Mouse (Mus musculus) kidney, postnatal 10 days (tissue): ENCODE measurements around the gene Asic2.

Experiments
- DNase-seq: peaks from one replicate; pipeline ENCODE4 v3.0.0; 2021; ENCODE audit warnings: mixed read lengths

Gene Asic2

DNA sequence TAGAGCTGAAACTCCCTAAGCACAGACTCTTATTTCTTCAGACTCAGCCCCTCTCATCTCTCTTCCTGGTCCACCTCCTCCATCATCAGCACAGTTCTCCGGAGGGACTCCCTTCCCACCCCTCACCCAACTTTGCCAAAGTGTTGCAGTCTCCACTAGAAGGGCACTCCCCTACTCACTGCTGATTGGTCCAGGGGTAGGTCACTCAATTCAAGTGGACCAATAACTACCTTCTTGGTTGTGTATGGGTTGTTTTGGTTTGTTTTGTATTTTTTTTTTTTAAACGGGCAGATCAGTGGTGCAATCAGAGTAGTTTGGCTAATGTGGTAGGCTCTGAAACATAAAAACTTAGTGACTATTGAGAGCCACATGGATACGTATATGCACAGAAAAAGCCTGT lies 1002.2 kb downstream of the Asic2 start:
- no peak for DNase-seq

DNA sequence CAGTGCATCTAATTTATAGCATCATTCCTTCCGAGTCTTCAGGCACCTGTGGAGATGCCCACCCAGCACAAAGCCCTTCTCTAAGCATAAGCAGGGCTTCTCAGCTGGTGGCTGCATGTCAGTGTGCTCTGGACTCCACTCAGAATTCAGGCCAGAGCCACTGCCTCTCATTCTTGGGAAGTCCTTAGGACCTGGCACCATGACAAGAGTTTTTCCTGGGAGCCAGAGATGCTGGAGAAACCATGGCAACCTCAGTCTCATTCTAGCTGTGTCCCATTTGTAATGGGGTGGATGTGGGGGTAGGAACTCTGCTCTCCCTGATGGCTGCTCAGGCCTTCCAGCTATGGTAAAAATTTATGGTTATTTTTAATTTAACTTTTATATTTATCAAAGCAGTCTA lies 1006.9 kb downstream of the Asic2 start:
- DNase-seq, result no peak

- DNase-seq, result no peak
Measured at GRCm38 (mm10) chr11:80958086-80958671, 1010.1 kb downstream of the Asic2 start.

DNA sequence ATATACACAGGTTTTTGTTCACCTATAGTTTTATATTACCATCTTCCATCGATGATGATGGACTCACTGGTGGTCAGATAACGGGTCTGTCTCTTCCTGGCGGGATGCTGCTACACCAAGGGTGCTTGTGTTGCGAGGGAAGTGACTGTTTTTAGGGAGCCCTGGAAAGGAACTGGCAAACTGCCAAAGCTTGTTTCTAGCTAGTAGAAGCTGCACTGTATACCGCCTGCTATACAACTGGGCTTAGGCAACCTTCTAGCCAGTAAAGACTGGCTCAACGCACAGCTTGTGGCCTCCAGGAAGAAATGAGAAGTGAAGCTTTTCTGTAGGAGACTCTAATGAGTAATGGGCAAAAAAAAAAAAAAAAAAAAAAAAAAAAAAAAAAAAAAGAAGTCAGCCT lies 1012.3 kb downstream of the Asic2 start:
- DNase-seq, result no peak

DNA sequence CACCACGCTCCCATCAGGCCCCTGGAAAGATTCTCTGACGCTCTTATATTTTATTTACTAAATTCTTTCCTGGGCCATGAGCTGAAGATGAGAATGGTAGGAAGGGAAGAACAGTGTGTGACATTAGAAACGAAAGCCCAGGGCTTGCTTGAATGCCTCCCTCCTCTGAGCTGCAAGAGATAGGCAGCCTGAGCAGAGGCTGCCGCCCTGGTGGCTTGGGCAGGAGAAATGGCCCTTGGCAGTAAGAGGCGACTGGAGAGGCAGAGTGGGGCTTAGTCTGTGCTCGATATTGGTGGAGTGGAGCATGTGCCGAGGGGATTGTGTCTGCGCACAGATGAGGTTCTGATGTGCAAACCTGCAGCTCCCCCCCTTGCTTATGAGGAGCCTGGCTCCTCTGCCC lies 1014.1 kb downstream of the Asic2 start:
- DNase-seq, result no peak

- DNase-seq, result no peak
Measured at GRCm38 (mm10) chr11:80949068-80949738, 1019.1 kb downstream of the Asic2 start.

DNA sequence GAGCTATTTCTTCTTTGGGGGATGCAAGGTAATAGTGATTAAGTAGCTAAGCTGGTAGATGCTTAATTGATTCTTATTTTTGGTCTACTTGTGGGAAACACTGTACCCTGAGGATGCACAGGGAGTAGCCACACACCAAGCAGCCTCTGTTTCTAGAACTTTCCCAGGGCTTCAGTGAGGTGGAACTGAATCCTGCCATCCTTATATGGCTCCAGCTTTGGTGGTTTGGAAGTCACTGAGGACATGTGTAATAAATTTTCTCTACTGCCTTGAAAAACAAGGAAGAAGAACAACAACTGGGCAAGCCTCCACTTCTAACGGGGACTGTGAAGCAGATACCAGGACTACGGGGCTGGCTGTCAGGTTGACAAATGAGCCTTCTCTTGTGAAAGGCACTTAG lies 1020.2 kb downstream of the Asic2 start:
- no peak for DNase-seq

- no peak for DNase-seq
Measured at GRCm38 (mm10) chr11:80946163-80946562, 1022.1 kb downstream of the Asic2 start.

DNA sequence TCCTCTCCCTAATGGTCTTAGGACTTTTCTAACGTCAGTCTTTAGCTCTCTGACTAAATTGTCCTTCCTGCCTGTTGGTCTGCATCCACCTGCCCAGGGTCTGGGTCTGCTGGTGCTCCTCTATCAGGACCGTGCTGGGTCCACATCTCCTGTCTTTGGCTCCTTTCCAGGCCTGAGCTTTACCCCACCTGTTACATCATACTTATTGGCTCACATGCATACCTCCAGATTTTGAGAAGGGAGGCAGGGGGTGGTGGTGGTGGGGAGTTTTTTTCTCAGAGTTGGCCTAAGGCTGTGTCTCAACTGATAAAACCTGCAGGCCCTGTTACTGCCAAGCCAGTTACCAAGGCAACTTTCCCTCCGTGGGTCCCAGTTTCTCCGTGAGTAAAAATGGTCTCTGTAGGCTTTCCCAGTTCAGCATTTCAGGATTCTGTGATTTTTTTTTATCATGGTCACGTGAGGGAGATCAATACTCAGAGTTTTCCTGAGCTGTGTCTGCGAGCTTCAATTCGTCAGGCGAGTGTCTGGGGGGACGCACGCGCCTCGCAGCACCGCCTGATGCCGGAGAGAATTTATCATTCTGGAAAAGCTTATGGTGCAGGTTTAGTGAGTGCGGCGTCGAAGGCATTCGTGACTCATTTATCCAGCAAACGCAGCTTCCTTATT lies 1044.8 kb downstream of the Asic2 start:
- DNase-seq, result no peak

DNA sequence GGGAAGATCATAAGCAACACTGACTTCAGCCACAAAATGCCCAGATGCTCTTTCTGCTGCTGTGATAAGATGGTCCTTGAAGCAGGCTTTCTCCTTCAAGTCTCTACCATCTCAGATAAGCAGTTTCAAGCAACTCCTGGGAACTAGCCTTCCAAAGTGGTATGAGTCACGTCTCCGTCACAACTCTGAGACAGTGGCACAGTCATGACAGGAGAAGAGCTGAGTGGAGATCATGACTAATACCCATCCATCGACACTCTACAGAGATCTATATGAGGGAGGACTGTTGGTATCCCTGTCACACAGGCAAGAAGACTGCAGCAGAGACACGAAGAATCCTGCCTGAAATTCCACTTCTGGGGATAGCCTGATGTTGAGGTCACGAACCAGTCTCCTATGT lies 1049.9 kb downstream of the Asic2 start:
- no peak for DNase-seq

- no peak for DNase-seq
Measured at GRCm38 (mm10) chr11:80917688-80918087, 1050.6 kb downstream of the Asic2 start.

DNA sequence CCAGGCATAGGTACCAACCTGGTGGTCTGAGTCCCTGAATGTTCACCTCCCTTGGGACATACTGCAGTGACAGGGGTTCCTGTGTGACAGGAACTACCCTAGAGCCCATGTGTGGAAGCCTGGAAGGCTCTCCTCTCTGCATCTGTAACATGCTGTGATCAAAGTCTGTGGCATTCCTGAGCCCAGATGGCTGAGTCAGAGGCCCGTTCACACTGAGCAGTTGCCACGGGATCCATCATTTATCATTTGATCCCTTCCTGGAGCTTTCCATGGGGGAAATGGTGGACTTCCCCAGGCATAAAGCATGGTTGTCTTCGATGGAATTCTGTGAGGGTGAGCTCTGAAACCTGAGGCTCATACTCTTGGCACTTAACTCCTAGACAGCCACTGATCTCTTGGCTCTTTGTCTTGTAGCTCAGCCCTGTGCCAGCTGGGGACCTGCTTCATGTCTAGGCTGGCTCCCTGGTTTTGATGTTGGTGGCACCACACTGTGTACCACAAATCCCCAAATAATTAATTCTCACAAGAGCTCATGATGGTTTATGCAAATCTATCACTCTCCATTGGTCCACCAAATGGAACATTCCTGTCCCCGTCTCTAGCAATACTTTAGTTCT lies 1054.7 kb downstream of the Asic2 start:
- no peak for DNase-seq

- no peak for DNase-seq
Measured at GRCm38 (mm10) chr11:80912721-80913120, 1055.5 kb downstream of the Asic2 start.

DNA sequence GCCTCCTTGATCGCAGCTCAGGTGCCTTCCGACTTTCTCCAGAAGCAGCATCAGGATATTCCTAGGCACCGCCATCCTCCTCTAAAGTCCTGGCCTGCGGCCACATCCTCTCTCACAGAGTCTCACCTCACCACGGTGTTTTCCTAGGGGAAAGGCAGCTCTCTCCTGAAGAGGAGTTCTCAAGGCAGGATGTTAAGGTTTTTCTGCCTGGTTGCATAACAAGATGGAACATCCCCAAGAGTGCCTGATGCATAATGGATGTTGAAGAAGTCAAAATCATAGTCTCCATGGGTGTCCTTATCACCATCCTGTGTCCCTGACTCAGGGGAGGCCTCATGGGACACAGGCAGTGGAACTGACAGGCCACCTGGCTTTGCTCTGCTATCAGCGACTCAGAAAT lies 1060.4 kb downstream of the Asic2 start:
- DNase-seq, result no peak

GRCm38 (mm10) chr11:80906456-80906855 lies 1061.8 kb downstream of the Asic2 start:
- peak; percentile 84 for DNase-seq

- DNase-seq, result no peak
Measured at GRCm38 (mm10) chr11:80904559-80904958, 1063.7 kb downstream of the Asic2 start.

DNA sequence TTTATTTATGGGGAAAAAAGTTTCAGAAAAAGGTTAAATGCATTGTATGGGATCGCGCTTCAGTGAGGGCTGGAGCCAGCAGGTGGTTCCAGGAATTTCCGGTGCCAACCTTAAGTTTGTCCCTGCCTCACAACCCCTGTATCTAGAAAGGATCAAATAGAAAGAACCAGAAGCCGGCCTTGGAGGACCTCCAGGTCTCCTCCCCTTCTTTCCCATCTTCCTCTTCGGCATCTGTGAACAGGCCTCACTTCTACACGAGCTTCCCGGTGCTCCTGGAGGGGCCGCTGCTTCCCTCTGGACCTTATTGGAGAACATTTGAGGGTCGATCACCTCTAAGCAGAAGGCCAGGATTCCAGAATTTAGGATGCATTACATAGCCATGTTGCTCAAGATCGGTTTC lies 1064.8 kb downstream of the Asic2 start:
- no peak for DNase-seq

- no peak for DNase-seq
Measured at GRCm38 (mm10) chr11:80902664-80903063, 1065.6 kb downstream of the Asic2 start.

DNA sequence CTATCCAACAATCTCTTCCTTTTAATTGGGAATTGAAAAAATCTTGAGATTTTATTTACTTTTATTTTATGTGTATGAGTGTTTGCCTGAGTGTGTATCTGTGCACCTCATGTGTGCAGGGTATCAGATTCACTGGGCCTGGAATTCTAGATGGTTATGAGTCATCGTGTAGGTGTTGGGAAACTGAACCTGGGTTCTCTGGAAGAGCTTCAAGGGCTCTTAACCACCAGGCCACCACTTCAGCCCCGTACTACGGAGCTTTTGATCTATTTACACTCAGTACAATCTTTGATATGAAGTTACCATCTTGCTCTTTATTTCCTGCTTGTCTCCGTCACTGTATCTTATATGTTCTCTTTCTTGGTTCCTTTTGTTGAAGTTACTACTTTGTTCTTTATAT lies 1067.7 kb downstream of the Asic2 start:
- DNase-seq, result no peak

GRCm38 (mm10) chr11:80895853-80896252 lies 1072.4 kb downstream of the Asic2 start:
- DNase-seq, result no peak

DNA sequence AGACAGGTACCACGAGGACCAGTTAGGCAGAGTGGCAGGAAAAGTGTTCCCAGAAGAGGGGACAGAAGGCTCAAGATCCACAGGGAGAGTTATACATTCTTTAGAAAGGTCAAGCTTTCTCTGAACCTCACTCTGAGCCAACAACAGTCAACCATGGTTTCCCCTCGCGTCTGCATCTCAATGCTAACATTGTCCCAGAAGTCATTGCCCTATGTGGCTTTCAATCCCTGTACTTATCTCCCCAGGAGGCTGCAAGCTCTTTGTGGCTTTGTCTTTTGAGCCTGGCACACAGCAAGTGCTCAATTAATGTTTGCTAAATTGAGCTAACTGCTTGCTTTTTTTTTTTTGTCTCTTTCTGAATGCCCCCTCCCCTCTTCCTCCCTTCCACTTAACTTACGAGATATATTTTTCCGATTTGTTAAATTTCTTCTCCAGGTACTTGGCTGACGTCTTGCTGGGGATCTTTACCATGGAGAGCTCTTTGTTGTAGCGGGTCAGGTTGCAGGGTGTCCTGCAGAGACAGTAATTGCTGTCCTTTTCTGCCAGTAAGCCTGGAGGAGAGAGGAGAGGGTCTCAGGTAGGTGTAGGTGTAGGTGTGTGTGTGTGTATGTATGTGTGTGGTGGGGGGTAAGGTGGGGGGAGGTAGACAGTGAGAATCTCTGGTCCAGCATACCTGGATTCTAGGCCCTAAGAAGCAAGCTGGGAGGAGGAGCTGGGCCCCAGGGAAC lies 1078.8 kb downstream of the Asic2 start:
- DNase-seq, result no peak

DNA sequence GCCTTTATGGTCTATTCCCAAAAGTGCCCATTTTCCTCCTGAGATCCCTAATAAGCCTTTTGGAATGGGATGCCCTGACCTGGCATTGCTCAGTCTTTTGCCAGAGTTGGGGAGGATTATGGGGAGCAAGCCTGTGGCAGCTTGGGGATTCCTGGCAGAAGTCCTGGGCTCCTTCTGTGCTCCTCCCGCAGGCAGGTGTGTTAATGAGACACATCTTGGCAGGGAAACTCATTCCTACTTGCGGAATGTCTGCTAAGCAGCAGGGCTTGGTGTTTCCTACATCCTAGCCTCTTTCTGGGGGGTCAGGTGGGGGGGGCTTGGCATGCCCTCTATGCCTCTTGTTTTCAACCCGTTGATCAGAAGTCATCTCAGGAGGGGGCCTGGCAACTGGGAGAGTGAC lies 1081.2 kb downstream of the Asic2 start:
- DNase-seq, result no peak

- DNase-seq, result no peak
Measured at GRCm38 (mm10) chr11:80886365-80886764, 1081.9 kb downstream of the Asic2 start.
